Mouse (Mus musculus) midbrain, embryonic 14.5 days (tissue): ENCODE data around the gene Exoc3l2. TPM values are rescaled to one million over a fixed set of nuclear protein-coding genes. Genes with fewer than 3 reads are reported as not detected.

ENCODE experiments used
- polyA plus RNA-seq: library from polyadenylated mRNA; unstranded; fragments of >200 nt; fragmentation: Nextera tagmentation; extraction: Ambion mirVana; gene quantifications from 2 replicates; pipeline ENCODE4 v1.2.1, GENCODE M21; 2014

The Exoc3l2 gene
- polyA plus RNA-seq, 1 experiment from 2014 or later = 0.29 TPM

Other genes starting within 250 kb of the Exoc3l2 start
- gene Opa3, start 235.0 kb upstream of the Exoc3l2 start, polyA plus RNA-seq = 33.2 and 35.0 TPM in 2 replicates
- gene Vasp, start 191.5 kb upstream of the Exoc3l2 start, polyA plus RNA-seq = 28.9 and 29.1 TPM in 2 replicates
- gene Ppm1n, start 183.3 kb upstream of the Exoc3l2 start, polyA plus RNA-seq = 0.62 and 1.2 TPM in 2 replicates
- gene Rtn2, start 180.7 kb upstream of the Exoc3l2 start, polyA plus RNA-seq = 100.0 and 101 TPM in 2 replicates
- not detected in 2 replicates for gene Fosb, start 153.3 kb upstream of the Exoc3l2 start, polyA plus RNA-seq
- gene Ercc1, start 118.6 kb upstream of the Exoc3l2 start, polyA plus RNA-seq = 78.9 and 97.7 TPM in 2 replicates
- gene Cd3eap, start 103.8 kb upstream of the Exoc3l2 start, polyA plus RNA-seq = 16.4 and 18.9 TPM in 2 replicates
- 1.6 and 1.9 TPM in 2 replicates for gene Ppp1r13l, start 103.6 kb upstream of the Exoc3l2 start, polyA plus RNA-seq
- 21.6 and 27.9 TPM in 2 replicates for gene Ercc2, start 81.3 kb upstream of the Exoc3l2 start, polyA plus RNA-seq
- 0.36 and 0.59 TPM in 2 replicates for gene Klc3, start 59.2 kb upstream of the Exoc3l2 start, polyA plus RNA-seq
- gene Ckm, start 58.6 kb upstream of the Exoc3l2 start, polyA plus RNA-seq = 0.35 TPM in 1 of 2 replicates, not detected in the other
- 18.8 and 20.3 TPM in 2 replicates for gene Mark4, start 4.5 kb upstream of the Exoc3l2 start, polyA plus RNA-seq
- gene Bloc1s3, start 45.0 kb downstream of the Exoc3l2 start, polyA plus RNA-seq = 2.5 and 6.1 TPM in 2 replicates
- gene Trappc6a, start 45.1 kb downstream of the Exoc3l2 start, polyA plus RNA-seq = 30.1 and 36.6 TPM in 2 replicates
- gene Nkpd1, start 54.5 kb downstream of the Exoc3l2 start, polyA plus RNA-seq = 0.51 and 0.74 TPM in 2 replicates
- gene Ppp1r37, start 99.7 kb downstream of the Exoc3l2 start, polyA plus RNA-seq = 9.5 and 31.7 TPM in 2 replicates
- 0.22 and 0.32 TPM in 2 replicates for gene Zfp296, start 114.0 kb downstream of the Exoc3l2 start, polyA plus RNA-seq
- 140 and 154 TPM in 2 replicates for gene Gemin7, start 114.3 kb downstream of the Exoc3l2 start, polyA plus RNA-seq
- 44.7 and 50.4 TPM in 2 replicates for gene Clasrp, start 141.2 kb downstream of the Exoc3l2 start, polyA plus RNA-seq
- 4.5 and 5.2 TPM in 2 replicates for gene Relb, start 166.1 kb downstream of the Exoc3l2 start, polyA plus RNA-seq
- 132 and 134 TPM in 2 replicates for gene Clptm1, start 201.7 kb downstream of the Exoc3l2 start, polyA plus RNA-seq
- gene Apoc2, start 214.6 kb downstream of the Exoc3l2 start, polyA plus RNA-seq = 0.37 TPM in 1 of 2 replicates, not detected in the other
- gene Gm44805, start 218.1 kb downstream of the Exoc3l2 start, polyA plus RNA-seq = not detected in 2 replicates
- not detected in 2 replicates for gene Apoc4, start 218.1 kb downstream of the Exoc3l2 start, polyA plus RNA-seq
- 1.7 and 2.0 TPM in 2 replicates for gene Apoc1, start 229.3 kb downstream of the Exoc3l2 start, polyA plus RNA-seq
- gene Apoe, start 235.9 kb downstream of the Exoc3l2 start, polyA plus RNA-seq = 163 and 265 TPM in 2 replicates